Mouse (Mus musculus) liver, embryonic 16.5 days (tissue): ENCODE data around the gene 2610528J11Rik. TPM values are rescaled to one million over a fixed set of nuclear protein-coding genes. Genes with fewer than 3 reads are reported as not detected.

ENCODE experiments used
- ATAC-seq: fragments of 200-750 bp; cut with Nextera tagmentation; 2 replicates; pipeline ENCODE4 v1.8.0; 2017; ENCODE audit warnings: low read depth, mild to moderate bottlenecking, moderate number of reproducible peaks, moderate library complexity
- H3K27ac ChIP-seq: fragments of 300-500 bp; sonication (generic); 2 replicates; pipeline ENCODE4 v1.5.1; 2014; ENCODE audit warnings: mild to moderate bottlenecking, low read length
- H3K27me3 ChIP-seq: fragments of 300-500 bp; sonication (generic); 2 replicates; pipeline ENCODE4 v1.6.1; 2014; ENCODE audit warnings: low read depth, low read length, mixed read lengths; ENCODE audit not compliant: control insufficient read depth, insufficient read depth
- H3K36me3 ChIP-seq: fragments of 300-500 bp; sonication (generic); 2 replicates; pipeline ENCODE4 v1.6.1; 2014; ENCODE audit warnings: mild to moderate bottlenecking; ENCODE audit not compliant: control insufficient read depth, insufficient read depth
- H3K4me1 ChIP-seq: fragments of 300-500 bp; sonication (generic); 2 replicates; pipeline ENCODE4 v1.6.1; 2014; ENCODE audit warnings: low read depth, low read length, mixed read lengths; ENCODE audit not compliant: control insufficient read depth
- H3K4me2 ChIP-seq: fragments of 300-500 bp; sonication (generic); 2 replicates; pipeline ENCODE4 v1.6.1; 2014; ENCODE audit warnings: low read depth, low read length, mixed read lengths
- H3K4me3 ChIP-seq: fragments of 300-500 bp; sonication (generic); 2 replicates; pipeline ENCODE4 v1.5.1; 2014; ENCODE audit warnings: low read depth, mild to moderate bottlenecking, low read length
- H3K9ac ChIP-seq: fragments of 300-500 bp; sonication (generic); 2 replicates; pipeline ENCODE4 v1.6.1; 2014; ENCODE audit warnings: low read depth, low read length
- H3K9me3 ChIP-seq: fragments of 300-500 bp; sonication (generic); replicated peaks from 2 replicates; pipeline ENCODE4 v1.6.1; 2016; ENCODE audit warnings: low read length; ENCODE audit not compliant: control insufficient read depth
- WGBS: fragments of 180-500 bp; shearing (Covaris S2); extraction: QIAGEN DNeasy Blood & Tissue Kit; methylation state at CpG from one replicate; pipeline ENCODE4 v1.1.7; 2014; ENCODE audit not compliant: insufficient replicate concordance; 5-methylcytosine and 5-hydroxymethylcytosine counted together
- polyA plus RNA-seq: library from polyadenylated mRNA; unstranded; fragments of >200 nt; fragmentation: Nextera tagmentation; extraction: Ambion mirVana; gene quantifications from 2 replicates; pipeline ENCODE4 v1.2.1, GENCODE M21; 2015

Gene 2610528J11Rik
- polyA plus RNA-seq, 1 experiment from 2014 or later = 8.8 TPM

DNA sequence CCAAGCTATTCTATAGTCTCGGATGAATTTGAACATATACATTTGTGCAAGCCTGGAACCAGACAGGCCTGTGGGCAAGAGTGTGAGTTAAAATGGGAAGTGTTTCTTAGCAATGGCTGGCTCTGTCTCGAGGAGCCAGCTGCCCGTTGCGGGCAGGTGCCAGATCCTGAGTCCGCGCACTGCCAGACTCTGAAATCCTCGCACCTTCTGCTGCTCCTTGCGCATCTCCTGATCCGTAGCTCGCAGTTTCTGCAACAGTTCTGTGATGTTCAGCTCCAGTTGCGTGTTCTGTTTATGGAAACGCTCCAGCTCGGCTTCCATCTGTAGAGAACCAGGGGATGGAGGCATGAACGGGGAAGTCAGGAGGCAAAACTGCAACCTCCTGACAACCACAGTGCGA lies 44.6 kb downstream of the 2610528J11Rik start:
- no peaks in the 10 kb centered on the region for H3K36me3 ChIP-seq
- ATAC-seq = no peak
- WGBS = 60% methylated on average over 15 of the region's 15 CpGs
- H3K9me3 ChIP-seq = no peaks in the 10 kb centered on the region; the same call in 1 of the 2 replicates
- peaks cover 3% of the 10 kb centered on the region; the same call in 1 of the 2 replicates for H3K27me3 ChIP-seq
- no peak overlapping the region for H3K4me2 ChIP-seq
- H3K4me1 ChIP-seq = no peaks in the 10 kb centered on the region
- no peak overlapping the region for H3K27ac ChIP-seq
- H3K4me3 ChIP-seq = no peak overlapping the region
- H3K9ac ChIP-seq = no peak overlapping the region

DNA sequence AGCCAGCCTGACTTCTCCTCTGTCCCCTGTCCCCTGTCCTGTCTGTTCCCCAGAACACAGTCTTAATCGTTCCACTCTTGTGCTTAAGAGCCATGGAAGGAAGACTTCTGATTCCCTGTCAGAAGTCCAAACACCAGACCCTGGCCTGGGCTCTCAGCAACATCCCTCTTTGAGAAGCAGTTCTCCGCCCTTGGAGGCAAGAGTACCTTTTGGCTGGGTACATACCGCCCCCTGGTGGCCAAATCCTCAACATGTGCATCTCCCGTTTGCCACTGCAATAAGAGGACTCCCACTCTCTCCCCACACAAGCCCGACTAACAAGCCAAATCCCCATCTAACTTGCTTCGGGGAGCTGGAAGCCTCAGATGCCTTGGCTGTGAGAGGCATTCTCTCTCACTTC lies 49.3 kb downstream of the 2610528J11Rik start:
- Histone ChIP-seq H3K9me3 (no peaks in the 10 kb centered on the region), H3K36me3 (no peaks in the 10 kb centered on the region), H3K9ac (no peak overlapping the region), H3K27me3 (peaks cover 3% of the 10 kb centered on the region; the same call in 1 of the 2 replicates), H3K4me3 (no peak overlapping the region), H3K4me1 (no peaks in the 10 kb centered on the region), H3K4me2 (no peak overlapping the region), H3K27ac (no peak overlapping the region)
- ATAC-seq = no peak
- WGBS = 8% methylated on average over 6 of the region's 6 CpGs

DNA sequence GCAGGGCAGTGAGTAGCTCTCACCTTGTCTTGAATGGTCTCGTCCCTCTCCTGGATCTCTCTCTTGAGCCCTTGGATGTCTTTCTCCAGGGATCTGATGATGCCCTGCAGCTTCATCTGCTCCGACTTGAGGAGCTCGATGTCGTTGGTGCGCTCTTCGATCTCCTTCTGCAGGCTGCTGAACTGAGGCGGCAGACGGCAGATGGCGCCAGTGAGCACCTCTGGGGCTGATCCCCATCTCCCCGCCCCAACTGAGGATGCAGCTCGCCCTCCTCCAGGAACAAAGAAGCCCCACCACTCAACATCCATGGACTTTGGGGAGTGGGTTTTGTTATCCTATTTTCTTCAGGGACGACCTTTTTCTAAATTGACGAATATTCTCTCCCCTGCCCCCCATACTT lies 52.5 kb downstream of the 2610528J11Rik start:
- Histone ChIP-seq H3K36me3 (no peaks in the 10 kb centered on the region), H3K4me2 (no peak overlapping the region), H3K4me3 (no peak overlapping the region), H3K9me3 (no peaks in the 10 kb centered on the region), H3K9ac (no peak overlapping the region), H3K27ac (no peak overlapping the region), H3K4me1 (no peaks in the 10 kb centered on the region), H3K27me3 (no peaks in the 10 kb centered on the region; the same call in 1 of the 2 replicates)
- ATAC-seq = no peak
- 47% methylated on average over 13 of the region's 13 CpGs for WGBS

Other genes with a start within 250 kb of the 2610528J11Rik start
- 12.0 and 14.3 TPM in 2 replicates for gene Ptprf, start 235.6 kb upstream of the 2610528J11Rik start, polyA plus RNA-seq
- 2.1 and 3.1 TPM in 2 replicates for gene Szt2, start 117.7 kb upstream of the 2610528J11Rik start, polyA plus RNA-seq
- 60.9 and 64.3 TPM in 2 replicates for gene Med8, start 117.7 kb upstream of the 2610528J11Rik start, polyA plus RNA-seq
- gene Elovl1, start 98.9 kb upstream of the 2610528J11Rik start, polyA plus RNA-seq = 79.5 and 85.1 TPM in 2 replicates
- gene Cdc20, start 89.6 kb upstream of the 2610528J11Rik start, polyA plus RNA-seq = 149 and 164 TPM in 2 replicates
- 6.1 and 7.3 TPM in 2 replicates for gene Mpl, start 69.5 kb upstream of the 2610528J11Rik start, polyA plus RNA-seq
- gene Tie1, start 36.9 kb upstream of the 2610528J11Rik start, polyA plus RNA-seq = 7.3 and 7.9 TPM in 2 replicates
- gene Tmem125, start 17.0 kb downstream of the 2610528J11Rik start, polyA plus RNA-seq = 2.7 and 3.2 TPM in 2 replicates
- 0.74 and 0.91 TPM in 2 replicates for gene Cfap57, start 93.8 kb downstream of the 2610528J11Rik start, polyA plus RNA-seq
- gene Ebna1bp2, start 93.8 kb downstream of the 2610528J11Rik start, polyA plus RNA-seq = 55.9 and 58.3 TPM in 2 replicates
- gene Olfr62, start 132.0 kb downstream of the 2610528J11Rik start, polyA plus RNA-seq = not detected in 2 replicates
- gene Olfr1342, start 165.8 kb downstream of the 2610528J11Rik start, polyA plus RNA-seq = not detected in 2 replicates
- not detected in 2 replicates for gene Olfr1341, start 176.5 kb downstream of the 2610528J11Rik start, polyA plus RNA-seq
- not detected in 2 replicates for gene Olfr1340, start 193.1 kb downstream of the 2610528J11Rik start, polyA plus RNA-seq
- gene Olfr1339, start 205.2 kb downstream of the 2610528J11Rik start, polyA plus RNA-seq = not detected in 2 replicates
- gene Olfr1338, start 231.7 kb downstream of the 2610528J11Rik start, polyA plus RNA-seq = not detected in 2 replicates